Mouse (Mus musculus): ENCODE results near the gene Ugt8a. TPM values are rescaled to one million over a fixed set of nuclear protein-coding genes. Genes with fewer than 3 reads are reported as not detected.

The Ugt8a gene
- 0.14 and 0.16 TPM in 2 replicates for polyA plus RNA-seq (2015; fragmentation: Nextera tagmentation; extraction: Ambion mirVana)

DNA sequence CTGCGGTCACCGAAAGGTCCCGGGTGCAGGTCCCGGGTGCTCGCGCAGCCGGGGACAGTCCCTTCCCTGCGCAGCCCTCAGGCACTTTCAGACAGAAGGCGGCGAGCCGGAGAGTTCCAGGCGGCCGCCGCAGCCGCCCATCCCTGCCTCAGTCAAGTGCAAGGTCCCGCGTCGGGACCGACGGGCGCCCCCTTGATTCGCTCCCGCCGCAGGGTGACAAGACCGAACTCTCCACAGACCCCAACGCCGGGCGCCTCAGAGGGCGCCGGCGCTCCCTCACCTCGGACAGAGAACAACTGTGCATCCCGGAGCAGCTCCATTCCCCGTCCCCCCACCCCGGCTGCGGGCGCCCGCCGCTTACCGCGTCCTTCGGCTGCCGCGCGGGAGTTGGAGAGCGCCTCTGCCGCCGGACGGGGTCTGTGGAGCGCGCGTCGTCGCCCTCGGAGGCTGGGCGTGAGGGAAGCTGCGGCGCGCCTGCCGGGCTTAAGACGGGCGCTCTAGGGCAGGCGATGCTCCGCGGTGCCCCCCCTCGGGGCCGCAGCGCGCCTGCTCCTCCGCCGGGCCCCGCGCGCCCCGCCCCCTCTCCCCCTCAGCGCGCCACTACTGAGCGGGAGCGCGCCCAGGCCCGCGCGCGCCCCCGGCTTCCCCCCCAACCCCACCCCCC lies at the start of gene Ugt8a:
Gene Ugt8a (minus strand): TSS at position 528 of the 664 bp plus-strand sequence.
- H3K27ac ChIP-seq, result no peak within 1 kb of the TSS
- peak; percentile 39; the same call in 1 of the 2 replicates for ATAC-seq (ENCODE audit: low read depth)
- peaks cover 4% of the 10 kb centered on the region for H3K4me1 ChIP-seq (replicated peaks)
- no peaks in the 10 kb centered on the region for H3K9me3 ChIP-seq (replicated peaks)
- H3K36me3 ChIP-seq, result no peaks in the 10 kb centered on the region
- peaks cover 34% of the 10 kb centered on the region for H3K27me3 ChIP-seq
- peak within 1 kb of the TSS; percentile 48 for H3K4me3 ChIP-seq (replicated peaks)
- peak within 1 kb of the TSS; percentile 57 for H3K4me2 ChIP-seq
- WGBS (ENCODE audit: insufficient replicate concordance), result 2% methylated on average over 55 of the region's 85 CpGs
- DNase-seq, result no peak
- no peak within 1 kb of the TSS for H3K9ac ChIP-seq

GRCm38 (mm10) chr3:125986639-125987038 lies 48.2 kb upstream of the Ugt8a start:
- H3K4me3 ChIP-seq (replicated peaks), result no peak overlapping the region
- H3K27me3 ChIP-seq, result no peaks in the 10 kb centered on the region
- H3K27ac ChIP-seq, result no peak overlapping the region
- no peak overlapping the region for H3K9ac ChIP-seq
- no peaks in the 10 kb centered on the region for H3K4me1 ChIP-seq (replicated peaks)
- DNase-seq, result no peak
- H3K36me3 ChIP-seq, result no peaks in the 10 kb centered on the region
- no peak overlapping the region for H3K4me2 ChIP-seq
- no peak for ATAC-seq (ENCODE audit: low read depth)
- no peaks in the 10 kb centered on the region for H3K9me3 ChIP-seq (replicated peaks)

- no peak for DNase-seq
- H3K27ac ChIP-seq, result no peak overlapping the region
- H3K9me3 ChIP-seq (replicated peaks), result no peaks in the 10 kb centered on the region
- H3K4me2 ChIP-seq, result no peak overlapping the region
- 54% methylated on average over 2 of the region's 2 CpGs for WGBS (ENCODE audit: insufficient replicate concordance)
- H3K36me3 ChIP-seq, result no peaks in the 10 kb centered on the region
- H3K9ac ChIP-seq, result no peak overlapping the region
- H3K27me3 ChIP-seq, result no peaks in the 10 kb centered on the region
- no peak overlapping the region for H3K4me3 ChIP-seq (replicated peaks)
- H3K4me1 ChIP-seq (replicated peaks), result no peaks in the 10 kb centered on the region
- no peak for ATAC-seq (ENCODE audit: low read depth)
Measured at GRCm38 (mm10) chr3:125983707-125984420, 45.4 kb upstream of the Ugt8a start.

DNA sequence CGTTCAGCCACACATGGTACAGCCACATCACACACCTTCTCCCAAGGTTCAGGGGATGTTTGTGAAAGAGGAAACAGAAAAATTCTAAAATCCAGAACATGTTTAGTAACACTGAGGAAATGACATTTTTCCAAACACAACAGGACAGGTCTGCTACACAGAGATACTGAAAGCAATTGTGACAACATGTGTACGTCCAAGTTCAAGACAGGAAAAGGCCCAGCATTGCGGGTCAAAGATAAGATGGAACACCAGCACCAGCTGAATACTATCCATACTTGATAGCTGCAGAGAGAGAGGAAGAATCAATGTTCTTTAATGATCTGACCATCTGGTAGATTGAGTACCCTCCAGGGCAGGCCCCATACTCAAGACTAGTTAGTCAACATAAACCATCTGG lies 41.1 kb upstream of the Ugt8a start:
- no peak overlapping the region for H3K4me3 ChIP-seq (replicated peaks)
- WGBS (ENCODE audit: insufficient replicate concordance), result 28% methylated on average over 3 of the region's 3 CpGs
- H3K4me2 ChIP-seq, result no peak overlapping the region
- no peaks in the 10 kb centered on the region for H3K27me3 ChIP-seq
- H3K4me1 ChIP-seq (replicated peaks), result no peaks in the 10 kb centered on the region
- no peaks in the 10 kb centered on the region for H3K9me3 ChIP-seq (replicated peaks)
- no peak for ATAC-seq (ENCODE audit: low read depth)
- DNase-seq, result no peak
- no peak overlapping the region for H3K9ac ChIP-seq
- H3K27ac ChIP-seq, result no peak overlapping the region
- no peaks in the 10 kb centered on the region for H3K36me3 ChIP-seq

GRCm38 (mm10) chr3:125975899-125976298 lies 37.5 kb upstream of the Ugt8a start:
- no peak overlapping the region for H3K27ac ChIP-seq
- H3K9ac ChIP-seq, result no peak overlapping the region
- no peaks in the 10 kb centered on the region for H3K4me1 ChIP-seq (replicated peaks)
- H3K9me3 ChIP-seq (replicated peaks), result no peaks in the 10 kb centered on the region
- DNase-seq, result no peak
- 19% methylated on average over 4 of the region's 4 CpGs for WGBS (ENCODE audit: insufficient replicate concordance)
- no peak overlapping the region for H3K4me2 ChIP-seq
- ATAC-seq (ENCODE audit: low read depth), result peak; percentile 63; the same call in 1 of the 2 replicates
- H3K4me3 ChIP-seq (replicated peaks), result no peak overlapping the region
- H3K36me3 ChIP-seq, result no peaks in the 10 kb centered on the region
- H3K27me3 ChIP-seq, result no peaks in the 10 kb centered on the region

- no peak overlapping the region for H3K4me2 ChIP-seq
- no peaks in the 10 kb centered on the region for H3K9me3 ChIP-seq (replicated peaks)
- no peak for DNase-seq
- WGBS (ENCODE audit: insufficient replicate concordance), result 82% methylated on average over 4 of the region's 4 CpGs
- no peak for ATAC-seq (ENCODE audit: low read depth)
- no peaks in the 10 kb centered on the region for H3K36me3 ChIP-seq
- no peaks in the 10 kb centered on the region for H3K27me3 ChIP-seq
- no peak overlapping the region for H3K4me3 ChIP-seq (replicated peaks)
- no peaks in the 10 kb centered on the region for H3K4me1 ChIP-seq (replicated peaks)
- H3K9ac ChIP-seq, result no peak overlapping the region
- H3K27ac ChIP-seq, result no peak overlapping the region
Measured at GRCm38 (mm10) chr3:125969458-125969857, 31.0 kb upstream of the Ugt8a start.

DNA sequence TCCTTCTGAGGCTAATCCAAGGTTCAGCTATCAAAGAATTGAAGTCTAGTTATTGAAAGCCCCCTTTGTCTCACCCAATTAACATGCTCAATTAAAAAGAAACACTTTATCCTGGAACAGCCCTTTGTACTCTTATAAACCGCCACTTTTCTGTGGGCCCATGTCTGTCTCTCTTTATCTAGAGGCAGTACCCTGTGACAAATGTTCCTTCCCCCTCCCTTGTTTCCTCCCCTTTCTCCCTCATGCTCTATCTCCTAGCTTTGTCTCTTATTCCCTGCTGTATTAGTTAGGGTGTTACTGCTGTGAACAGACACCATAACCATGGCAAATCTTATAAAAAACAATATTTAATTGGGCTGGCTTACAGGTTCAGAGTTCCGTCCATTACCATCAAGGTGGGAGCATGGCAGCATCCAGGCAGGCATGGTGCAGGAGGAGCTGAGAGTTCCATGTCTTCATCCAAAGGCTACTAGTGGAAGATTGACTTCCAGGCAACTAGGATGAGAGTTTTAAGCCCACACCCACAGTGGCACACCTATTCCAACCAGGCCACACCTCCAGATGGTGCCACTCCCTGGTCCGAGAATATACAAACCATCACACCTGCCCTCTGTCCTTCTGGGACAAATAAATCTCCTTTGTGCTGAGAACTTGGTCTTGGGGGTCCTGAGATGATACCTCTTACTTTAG lies 17.9 kb upstream of the Ugt8a start:
- no peak for DNase-seq
- Histone ChIP-seq H3K9ac (no peak overlapping the region), H3K4me1 (replicated peaks) (no peaks in the 10 kb centered on the region), H3K4me3 (replicated peaks) (no peak overlapping the region), H3K4me2 (no peak overlapping the region), H3K27ac (no peak overlapping the region), H3K36me3 (no peaks in the 10 kb centered on the region), H3K9me3 (replicated peaks) (no peaks in the 10 kb centered on the region), H3K27me3 (no peaks in the 10 kb centered on the region)
- WGBS (ENCODE audit: insufficient replicate concordance), result 54% methylated on average over 3 of the region's 3 CpGs
- ATAC-seq (ENCODE audit: low read depth), result no peak

DNA sequence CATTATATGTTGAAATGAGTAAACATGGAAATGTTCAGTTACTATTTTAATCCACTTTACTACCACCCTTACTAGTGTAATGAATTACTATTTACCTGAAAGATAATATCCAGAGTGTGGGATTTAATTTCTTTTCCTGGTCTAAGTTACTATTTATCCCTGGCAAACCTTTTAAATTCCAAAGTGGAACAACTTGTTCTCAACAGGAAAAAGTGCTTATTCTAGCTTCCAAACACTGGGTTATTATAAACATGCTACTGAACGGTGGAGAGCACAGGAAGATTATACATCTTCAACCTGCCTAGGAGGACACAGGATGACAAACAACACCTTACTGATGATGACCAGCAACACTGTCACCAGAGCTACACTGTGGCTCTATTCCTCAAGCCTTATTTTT lies 16.5 kb upstream of the Ugt8a start:
- no peak overlapping the region for H3K27ac ChIP-seq

DNA sequence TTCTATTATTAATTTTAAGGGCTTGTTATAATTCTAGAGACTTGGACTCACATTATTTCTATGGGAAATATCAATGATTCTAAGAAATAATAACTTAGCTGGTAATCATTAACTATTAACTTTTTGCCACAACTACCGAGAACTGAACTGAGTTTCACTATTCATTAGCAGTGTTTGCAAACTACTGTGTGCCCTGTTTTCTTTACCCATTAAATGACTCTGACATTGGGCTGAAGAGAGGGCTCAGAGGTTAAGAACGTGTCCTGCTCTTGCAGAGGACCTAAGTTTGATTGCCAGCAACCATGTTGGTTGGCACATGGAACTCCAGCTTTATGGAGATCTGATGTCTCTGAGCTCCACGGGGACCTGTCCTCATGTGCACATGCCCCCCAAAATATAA lies 2.4 kb upstream of the Ugt8a start:
- no peak for ATAC-seq (ENCODE audit: low read depth)
- Histone ChIP-seq H3K4me3 (replicated peaks) (no peak overlapping the region), H3K27ac (no peak overlapping the region), H3K9ac (no peak overlapping the region), H3K9me3 (replicated peaks) (no peaks in the 10 kb centered on the region), H3K4me2 (no peak overlapping the region), H3K27me3 (peaks cover 34% of the 10 kb centered on the region), H3K36me3 (no peaks in the 10 kb centered on the region), H3K4me1 (replicated peaks) (peaks cover 4% of the 10 kb centered on the region)
- WGBS (ENCODE audit: insufficient replicate concordance), result 56% methylated on average over 3 of the region's 3 CpGs
- DNase-seq, result no peak

More for the DNA sequence above, 16.5 kb upstream of the Ugt8a start:
- DNase-seq, result no peak
- WGBS (ENCODE audit: insufficient replicate concordance), result 58% methylated on average over 1 of the region's 1 CpGs
- Histone ChIP-seq H3K4me1 (replicated peaks) (no peaks in the 10 kb centered on the region), H3K4me2 (no peak overlapping the region), H3K36me3 (no peaks in the 10 kb centered on the region), H3K9ac (no peak overlapping the region), H3K9me3 (replicated peaks) (no peaks in the 10 kb centered on the region), H3K27me3 (no peaks in the 10 kb centered on the region), H3K4me3 (replicated peaks) (no peak overlapping the region)
- no peak for ATAC-seq (ENCODE audit: low read depth)

DNA sequence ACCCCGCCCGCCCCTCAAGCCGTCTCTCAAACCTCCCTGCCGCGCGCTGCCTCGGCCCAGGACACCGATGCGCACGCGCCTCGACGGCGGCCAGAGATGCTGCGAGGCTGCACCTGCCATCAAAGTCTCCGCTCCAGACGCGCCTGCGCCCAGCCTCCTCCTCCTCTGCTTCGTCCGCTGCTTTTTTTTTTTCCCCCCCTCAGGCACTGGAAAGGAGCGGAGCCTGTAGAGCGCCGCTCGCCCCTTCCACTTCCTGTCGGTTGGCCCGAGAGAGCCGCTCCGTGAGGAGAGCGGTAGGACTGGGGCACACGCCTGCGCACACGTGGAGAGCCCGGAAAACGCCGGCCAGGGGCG lies 314 bp upstream of the Ugt8a start:
- ATAC-seq (ENCODE audit: low read depth) (no peak; the same call in 1 of the 2 replicates), DNase-seq (no peak)
- no peaks in the 10 kb centered on the region for H3K9me3 ChIP-seq (replicated peaks)
- H3K27ac ChIP-seq, result no peak overlapping the region
- H3K9ac ChIP-seq, result no peak overlapping the region
- WGBS (ENCODE audit: insufficient replicate concordance), result 2% methylated on average over 31 of the region's 37 CpGs
- H3K4me2 ChIP-seq, result peak overlapping the region; percentile 57
- peaks cover 34% of the 10 kb centered on the region for H3K27me3 ChIP-seq
- H3K36me3 ChIP-seq, result no peaks in the 10 kb centered on the region
- peaks cover 4% of the 10 kb centered on the region for H3K4me1 ChIP-seq (replicated peaks)
- H3K4me3 ChIP-seq (replicated peaks), result peak overlapping the region; percentile 48

DNA sequence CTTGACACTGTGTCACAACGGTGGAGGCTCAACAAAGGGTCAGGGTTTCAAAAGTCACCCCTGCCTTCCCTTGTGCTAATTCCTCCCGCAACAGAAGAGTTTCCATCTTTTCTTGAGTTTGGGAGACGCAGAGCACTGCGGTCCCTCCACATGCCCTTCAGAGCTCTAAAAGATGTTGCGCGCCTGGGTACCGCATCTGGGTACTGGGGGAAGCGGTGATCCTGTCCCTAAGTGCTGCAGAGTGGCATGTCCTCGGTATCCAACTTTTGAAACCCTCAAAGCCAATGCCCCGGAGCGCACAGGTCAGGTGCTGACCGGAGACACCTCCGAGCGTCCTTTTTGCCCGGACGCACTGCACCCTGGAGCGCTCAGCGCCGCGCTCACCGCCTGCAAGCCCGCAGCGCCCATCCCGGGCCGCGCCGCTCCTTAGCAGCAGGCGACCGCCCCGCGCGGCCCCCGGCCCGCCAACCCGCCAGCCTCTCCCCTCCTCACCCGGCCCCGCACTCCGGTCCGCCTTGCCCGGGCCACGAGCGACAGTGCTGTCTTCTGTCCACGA lies 805 bp downstream of the Ugt8a start:
- Histone ChIP-seq H3K9me3 (replicated peaks) (no peaks in the 10 kb centered on the region), H3K4me1 (replicated peaks) (peaks cover 4% of the 10 kb centered on the region), H3K36me3 (no peaks in the 10 kb centered on the region), H3K27me3 (peaks cover 34% of the 10 kb centered on the region), H3K4me3 (replicated peaks) (peak overlapping the region; percentile 48), H3K4me2 (peak overlapping the region; percentile 57), H3K9ac (no peak overlapping the region), H3K27ac (no peak overlapping the region)
- DNase-seq (no peak), ATAC-seq (ENCODE audit: low read depth) (0 out of 2 replicates have a peak, but pooled peaks have one; percentile 5)
- WGBS (ENCODE audit: insufficient replicate concordance), result 2% methylated on average over 43 of the region's 43 CpGs

Measured in liver, embryonic 13.5 days (tissue).